Mouse (Mus musculus) thymus, postnatal 4 days (tissue): Measurements from ENCODE around the gene Nlgn2.
A peak's percentile ranks its signal among the peaks of the same experiment; 100 is the strongest.

Experiments
- DNase-seq: peaks from one replicate; pipeline ENCODE4 v3.0.0; 2021

Gene Nlgn2

DNA sequence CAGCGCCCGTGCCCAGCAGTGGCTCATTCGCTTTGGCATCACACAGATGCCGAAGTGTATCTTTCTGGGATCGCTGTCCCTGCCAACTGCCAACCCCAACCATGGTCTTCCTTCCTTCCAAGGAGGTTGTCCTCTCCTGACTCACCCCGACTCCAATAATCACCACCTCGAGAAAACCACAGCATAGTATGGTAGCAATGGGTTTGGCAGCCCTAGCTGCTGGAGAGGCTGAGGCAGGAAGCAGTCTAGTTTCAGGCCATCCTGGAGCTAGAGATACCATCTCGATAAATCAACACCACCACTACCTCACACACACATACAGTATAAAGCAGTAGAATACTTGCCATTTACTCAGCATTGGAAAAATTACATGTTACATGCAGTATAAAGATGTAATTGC, 18.7 kb downstream of the Nlgn2 start:
- DNase-seq, result no peak

DNA sequence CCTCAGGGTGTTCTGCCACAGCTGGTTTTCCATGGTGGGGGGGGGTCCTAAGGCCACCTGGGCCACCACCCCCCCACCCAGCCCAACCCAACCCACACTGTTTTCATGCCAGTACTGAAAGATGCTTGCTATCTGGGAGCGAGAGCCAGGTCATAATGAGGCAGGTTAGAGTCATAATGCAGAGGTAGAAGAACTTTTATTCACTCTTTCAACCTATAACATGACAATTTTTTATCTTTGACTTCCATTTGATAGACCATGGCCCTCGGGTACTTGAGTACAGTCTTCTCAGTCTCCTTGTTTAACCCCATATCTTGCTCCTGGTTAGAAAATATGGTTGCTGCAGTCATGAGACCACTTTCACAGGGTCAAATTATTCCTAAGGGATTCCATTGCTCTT, 19.2 kb downstream of the Nlgn2 start, which contains the start of gene Spem2:
Gene Spem2 (minus strand): TSS at position 101 of the 400 bp plus-strand sequence.
- DNase-seq, result no peak

DNA sequence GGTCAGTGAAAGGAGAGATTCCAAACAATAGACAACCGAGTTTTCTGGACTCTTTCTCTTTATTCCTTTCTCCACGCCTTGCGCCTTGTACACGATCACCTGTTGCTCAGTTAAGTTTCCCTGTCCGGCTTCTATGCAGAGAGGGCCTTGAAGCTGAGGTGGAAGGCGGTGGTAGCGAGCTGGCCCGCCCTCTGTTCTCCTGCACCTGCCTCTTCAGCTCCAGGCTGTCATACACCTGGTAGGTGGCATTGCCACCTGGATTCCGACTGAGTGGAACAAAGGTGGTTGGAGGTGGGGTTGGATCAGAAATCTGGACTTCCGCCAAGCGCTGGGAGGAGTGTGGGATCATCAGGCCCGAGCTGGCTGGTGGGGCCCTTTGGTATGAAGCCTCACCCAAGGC, 21.1 kb downstream of the Nlgn2 start:
- DNase-seq, result no peak

DNA sequence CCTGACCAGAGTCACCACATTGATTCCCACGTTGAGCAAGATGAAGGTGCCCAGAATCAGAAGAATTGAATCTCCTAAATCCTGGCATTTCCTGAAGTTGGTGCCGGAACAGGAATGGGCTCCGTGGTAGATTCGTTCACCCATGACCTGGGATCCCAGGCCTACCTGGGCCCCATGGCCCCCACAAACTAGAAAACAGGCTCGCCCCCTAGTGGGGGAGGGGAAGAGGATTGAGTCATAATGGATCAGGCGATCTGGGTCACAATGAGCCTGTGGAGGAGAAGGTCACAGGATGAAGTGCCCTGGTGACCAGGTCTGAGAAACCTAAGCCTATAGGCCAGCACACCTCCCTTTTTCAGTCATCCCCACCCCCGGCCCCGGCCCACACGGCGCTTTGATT, 22.4 kb downstream of the Nlgn2 start, which contains the start of gene Gm39566:
Gene Gm39566 (minus strand): TSS at position 144 of the 400 bp plus-strand sequence.
- DNase-seq, result peak; percentile 56

DNA sequence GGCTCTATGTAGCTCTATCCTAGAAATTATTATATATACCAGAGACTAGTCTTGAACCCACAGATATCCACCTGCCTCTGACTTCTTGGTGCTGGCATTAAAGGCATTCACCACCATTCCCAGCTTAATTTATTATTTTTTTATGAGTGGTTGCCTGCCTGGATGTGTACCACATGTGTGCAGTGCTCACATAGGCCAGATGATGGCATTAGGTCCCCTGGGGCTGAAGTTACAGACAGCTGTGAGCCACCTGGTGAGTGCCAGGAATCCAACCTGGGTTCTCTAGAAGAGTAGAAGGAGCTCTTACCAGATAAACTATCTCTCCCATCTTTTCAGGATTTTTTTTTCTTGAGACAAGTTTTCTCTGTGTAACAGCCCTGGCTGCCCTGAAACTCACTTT, 27.3 kb downstream of the Nlgn2 start:
- no peak for DNase-seq

DNA sequence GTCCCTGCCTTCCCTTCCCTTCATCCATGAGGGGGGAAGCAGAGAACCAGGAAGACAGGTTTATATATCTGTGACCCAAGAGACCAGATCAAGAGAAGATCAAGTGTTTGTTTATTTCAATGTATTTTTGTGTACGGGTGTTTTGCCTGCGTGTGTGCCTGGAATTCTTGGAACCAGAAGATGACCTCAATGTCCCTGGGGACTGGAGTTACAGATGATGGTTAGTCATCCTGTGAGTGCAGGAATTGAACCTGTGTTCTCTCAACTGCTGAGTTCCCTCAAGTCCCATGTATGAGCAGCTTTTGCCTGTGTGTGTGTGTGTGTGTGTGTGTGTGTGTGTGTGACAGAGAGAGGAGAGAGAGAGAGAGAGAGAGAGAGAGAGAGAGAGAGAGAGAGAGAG, 29.9 kb downstream of the Nlgn2 start:
- no peak for DNase-seq

DNA sequence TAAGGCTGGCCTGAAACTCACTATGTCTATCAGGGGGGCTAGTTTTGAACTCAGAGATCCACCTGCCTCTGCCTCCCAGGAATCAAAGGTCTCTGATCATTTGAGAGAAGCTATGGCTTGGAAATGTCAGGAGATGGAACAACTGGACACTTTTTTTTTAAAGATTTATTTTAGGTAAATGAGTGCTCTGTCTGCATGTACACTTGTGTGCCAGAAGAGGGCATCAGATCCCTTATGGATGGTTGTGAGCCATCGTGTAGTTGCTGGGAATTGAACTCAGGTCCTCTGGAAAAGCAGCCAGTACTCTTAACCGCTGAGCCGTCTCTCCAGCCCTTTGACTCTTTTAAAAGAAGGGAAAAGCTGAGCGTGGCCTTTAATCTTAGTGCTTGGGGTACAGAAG, 31.2 kb downstream of the Nlgn2 start:
- no peak for DNase-seq

DNA sequence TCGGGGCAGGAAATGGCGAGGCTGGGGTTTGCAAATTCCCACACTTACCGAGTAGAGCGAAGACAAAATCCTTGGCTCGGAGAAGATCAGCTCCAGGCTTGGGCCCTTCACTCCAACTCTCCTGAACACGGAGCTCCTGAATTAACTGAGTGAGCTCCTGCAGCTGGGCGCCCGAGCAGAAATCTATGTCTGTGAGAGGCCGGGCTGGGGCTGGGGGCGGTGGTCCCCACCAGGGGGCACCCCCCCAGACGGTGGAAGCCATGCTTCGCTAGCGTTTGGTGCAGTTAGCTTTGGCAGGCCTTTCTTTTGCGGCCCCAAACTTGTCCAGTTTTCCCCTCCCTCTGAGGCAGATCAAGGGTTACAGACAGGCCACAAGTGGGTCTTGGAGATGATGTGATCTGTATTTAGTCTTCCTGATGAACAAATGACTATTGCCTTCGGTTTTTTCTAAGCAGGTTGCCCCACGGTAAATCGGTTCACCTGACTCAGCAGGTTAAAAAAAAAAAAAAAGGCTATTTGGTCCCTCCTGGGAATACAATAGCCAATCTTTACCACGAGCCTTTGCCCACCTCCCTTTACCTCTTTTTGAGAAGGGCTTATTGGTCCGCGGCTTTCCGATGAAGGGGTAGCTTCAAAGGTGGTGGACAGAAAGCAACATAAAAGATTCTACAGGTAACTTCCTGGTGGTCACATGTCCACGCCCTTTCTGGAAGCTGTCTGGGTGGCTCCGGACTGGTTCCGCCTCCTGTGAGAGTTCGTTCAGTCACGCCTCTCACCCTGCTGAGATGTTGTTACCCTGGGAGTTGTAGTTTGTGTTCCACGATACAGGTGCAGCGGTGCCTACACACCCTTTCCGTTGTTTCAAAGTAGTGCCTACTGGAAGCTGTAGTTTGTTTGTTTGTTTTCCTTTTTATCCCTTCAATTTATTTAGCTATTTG, 32.3 kb downstream of the Nlgn2 start, which contains the start of gene Tmem102:
Gene Tmem102 (minus strand): TSS at position 653 of the 938 bp plus-strand sequence.
- peak; percentile 58 for DNase-seq

DNA sequence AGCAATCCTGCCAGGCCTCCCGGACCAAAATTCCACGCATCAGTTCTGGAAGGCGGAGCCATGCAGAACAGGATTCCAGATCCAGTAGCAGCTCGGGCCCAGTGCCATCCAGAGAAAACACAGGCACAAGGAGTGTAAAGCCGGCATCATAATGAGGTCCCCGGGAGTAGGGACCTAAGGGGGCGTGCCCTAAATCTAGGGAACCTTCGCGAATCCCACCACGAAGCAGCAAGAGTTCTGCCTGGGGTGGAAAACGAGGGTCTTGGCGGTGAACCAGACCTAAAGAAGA, 33.0 kb downstream of the Nlgn2 start:
- no peak for DNase-seq

DNA sequence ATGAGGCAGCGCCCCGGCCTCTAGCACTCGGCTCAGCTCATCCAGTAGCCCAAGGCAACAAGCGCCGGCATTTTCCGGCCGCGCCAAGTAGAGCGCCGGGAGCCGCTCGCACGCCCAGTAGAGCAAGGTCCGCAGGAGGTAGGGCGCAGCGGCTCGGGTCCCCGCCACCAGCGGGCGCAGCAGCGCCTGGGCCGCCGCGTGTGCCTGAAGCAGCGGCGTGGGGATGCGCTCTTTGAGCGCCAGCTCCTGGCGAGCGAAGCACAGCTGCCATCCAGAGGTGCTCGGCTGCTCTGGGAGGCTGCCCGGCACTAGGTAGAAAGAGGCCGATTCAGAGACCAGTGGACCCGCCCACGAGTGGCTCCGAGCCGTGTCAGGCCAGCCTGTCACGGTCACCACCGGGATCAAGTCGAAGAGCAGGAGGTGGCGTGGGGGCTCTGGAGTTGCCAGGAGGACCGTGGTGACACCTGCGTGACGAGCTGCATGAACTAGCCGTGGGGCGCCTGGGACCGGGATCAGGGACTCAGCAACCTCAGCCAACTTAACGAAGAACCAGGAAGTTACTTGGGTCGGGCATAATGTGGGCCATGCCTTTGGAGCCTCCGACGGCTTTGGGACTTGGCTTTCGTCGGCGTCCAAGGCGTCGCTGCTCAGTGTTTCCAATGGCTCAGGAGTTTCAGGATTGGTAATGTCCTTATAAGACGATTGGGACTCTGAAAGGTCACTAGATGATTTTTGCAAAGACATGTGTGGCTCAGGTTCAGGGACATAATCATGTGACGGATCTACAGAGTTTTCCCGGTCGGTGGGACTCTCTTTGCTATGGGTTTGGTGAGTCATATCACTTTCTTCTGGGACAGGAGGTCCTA, 33.6 kb downstream of the Nlgn2 start:
- peak; percentile 88 for DNase-seq

DNA sequence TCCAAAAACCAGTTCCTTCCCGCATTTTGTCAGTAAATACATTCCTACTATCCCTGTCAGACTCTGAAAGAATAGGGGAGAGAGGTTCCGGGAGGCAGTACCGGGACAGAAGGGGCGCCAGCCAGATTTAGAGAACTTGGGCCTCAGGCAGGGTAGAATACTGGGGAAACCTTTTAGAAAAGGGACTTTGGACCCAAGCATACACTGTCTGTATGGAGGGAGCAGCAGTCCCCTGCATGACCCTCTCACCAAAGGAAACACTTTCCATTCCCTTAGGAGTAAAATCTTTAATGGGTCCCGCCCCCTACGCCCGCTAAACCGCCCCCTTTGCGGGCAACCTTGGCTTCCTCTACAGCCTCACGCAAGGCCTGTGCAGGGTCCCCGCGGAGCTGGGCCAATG, 34.3 kb downstream of the Nlgn2 start:
- DNase-seq, result no peak

DNA sequence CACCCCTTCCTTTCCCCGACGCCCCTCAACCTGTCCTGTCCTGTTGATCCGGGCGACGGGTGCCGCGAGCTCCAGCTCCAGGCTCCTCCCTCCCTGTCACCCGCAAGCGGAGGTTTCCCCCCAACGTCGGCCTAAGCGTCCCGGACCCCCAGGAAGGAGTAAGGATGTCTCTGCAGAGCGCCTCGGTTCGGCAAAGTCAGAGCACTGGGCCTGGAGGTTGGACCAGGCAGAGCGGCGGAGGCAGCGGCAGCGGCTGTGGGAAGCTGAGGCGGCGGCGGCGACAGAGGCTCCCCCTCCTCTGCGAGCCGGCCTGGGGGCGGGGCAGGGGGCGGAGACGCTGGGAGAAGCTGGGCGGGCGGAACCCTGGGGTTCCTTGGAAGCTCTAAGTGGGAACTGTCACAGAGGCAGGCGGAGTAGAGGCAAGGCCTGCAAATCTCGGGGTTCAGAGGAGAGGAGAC, 34.9 kb downstream of the Nlgn2 start:
- DNase-seq, result peak; percentile 88

DNA sequence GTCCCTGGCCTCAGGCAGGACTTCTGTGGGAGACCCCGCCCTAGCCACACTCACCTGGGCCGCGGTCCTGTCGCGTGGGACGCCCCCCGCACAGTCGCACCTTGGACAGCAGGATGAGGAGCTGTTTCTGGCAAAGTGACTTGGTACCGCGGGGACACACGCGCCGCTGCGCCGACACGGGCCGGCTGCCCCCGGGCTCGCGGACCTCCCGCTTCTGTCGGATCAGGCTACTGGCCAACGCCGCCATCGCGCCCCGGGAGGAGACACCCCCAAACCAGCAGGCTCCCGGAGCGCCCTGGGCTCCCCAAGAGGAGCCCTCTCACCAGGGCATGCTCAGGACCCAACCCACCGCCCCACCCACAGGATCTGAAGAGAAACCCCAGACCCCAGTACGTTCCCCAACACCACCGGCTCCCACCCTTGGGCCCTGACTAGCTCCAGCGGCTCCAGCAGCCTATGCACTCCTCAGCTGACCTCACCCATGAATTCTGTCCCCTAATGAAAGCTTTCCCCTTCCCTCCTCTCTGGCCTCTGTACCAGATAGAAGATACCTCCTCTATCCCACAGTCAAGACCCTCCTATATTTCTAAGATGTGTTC, 36.1 kb downstream of the Nlgn2 start, which contains the start of gene Fgf11:
Gene Fgf11 (minus strand): TSS at position 479 of the 599 bp plus-strand sequence.
- peak; percentile 37 for DNase-seq

DNA sequence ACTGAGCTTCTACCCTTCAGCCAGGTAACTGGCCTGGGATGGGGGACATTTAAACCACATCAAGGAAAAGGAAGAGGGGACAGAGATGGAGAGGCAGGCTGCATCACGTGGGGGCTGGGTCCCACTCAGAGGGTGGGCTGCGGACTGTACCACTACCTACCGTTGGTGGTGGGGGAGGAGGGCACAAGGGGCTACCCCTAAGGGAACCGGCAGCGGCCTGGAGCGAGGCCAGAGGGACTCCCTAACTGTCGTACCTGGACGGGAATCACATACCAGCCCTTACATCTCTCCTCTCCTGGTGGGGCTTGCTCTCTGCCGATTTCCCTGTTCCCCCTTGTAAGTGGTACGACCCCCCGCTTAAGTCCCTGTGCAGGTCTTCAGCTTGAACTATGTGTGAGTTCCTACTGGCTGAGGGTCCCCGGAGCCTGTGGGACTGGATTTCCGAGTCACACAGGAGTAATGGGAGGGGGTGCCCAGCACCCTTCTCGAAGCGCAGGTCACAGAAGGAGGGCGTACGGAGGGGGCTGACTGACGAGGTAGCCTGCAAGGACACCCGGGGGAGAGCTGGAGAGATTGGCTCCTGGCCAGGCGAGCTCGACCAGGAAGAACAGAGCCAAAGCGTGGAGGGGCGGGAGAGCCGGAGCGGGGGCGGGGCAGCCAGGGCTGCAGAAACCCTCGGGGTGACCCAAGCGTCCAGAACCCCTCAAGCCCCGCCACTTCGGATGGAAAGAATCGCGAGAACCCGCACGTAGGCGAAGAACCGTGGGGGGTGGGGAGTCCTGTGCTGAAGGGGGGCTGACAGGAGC, 37.0 kb downstream of the Nlgn2 start:
- DNase-seq, result peak; percentile 37

DNA sequence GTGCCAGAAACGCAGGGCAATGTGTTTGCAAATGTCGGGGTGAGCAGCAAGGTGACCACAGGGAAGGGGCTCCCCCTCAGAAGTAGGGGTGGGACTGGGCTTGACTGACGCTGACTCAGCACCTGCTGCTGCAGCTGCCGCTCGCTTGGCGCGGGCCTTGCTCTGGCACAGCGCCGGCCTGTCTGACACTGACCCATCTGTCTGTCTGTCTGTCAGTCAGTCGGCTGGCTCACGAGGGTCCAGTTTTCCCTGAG, 37.5 kb downstream of the Nlgn2 start:
- peak; percentile 36 for DNase-seq

DNA sequence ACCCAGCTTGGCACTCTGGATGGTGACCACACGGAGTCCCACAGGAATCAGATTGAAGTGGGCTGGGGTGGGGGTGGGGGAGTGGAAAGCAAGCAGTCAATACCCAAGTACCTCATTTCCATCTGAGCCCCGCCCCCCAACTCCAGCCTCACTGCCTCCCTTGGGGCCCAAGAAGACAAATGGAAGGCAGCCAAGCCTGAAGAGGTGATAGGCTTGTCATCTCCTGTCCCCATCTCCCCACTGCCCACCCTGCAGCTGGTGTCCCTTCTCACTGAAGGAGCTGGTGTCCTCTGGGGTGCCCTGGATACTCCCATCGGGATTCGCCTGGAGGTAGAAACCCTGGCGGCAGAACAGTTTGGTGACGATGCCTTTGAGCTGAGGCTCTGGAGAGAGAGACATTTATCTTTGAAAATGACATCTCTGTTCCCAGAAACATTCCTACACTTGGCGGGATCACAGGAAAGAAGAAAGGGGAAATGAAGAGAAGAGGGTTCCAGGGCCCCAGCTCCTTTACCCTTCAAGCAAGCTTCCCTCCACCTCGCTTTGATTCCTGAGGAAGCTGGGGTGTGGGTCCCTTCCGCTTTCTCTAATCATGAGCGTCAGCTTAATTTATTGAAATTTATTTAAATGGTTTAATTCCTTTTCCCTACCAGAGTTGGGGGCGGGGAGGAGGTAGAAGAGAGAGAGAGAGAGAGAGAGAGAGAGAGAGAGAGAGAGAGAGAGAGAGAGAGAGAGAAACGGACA, 38.0 kb downstream of the Nlgn2 start:
- DNase-seq, result peak; percentile 29

DNA sequence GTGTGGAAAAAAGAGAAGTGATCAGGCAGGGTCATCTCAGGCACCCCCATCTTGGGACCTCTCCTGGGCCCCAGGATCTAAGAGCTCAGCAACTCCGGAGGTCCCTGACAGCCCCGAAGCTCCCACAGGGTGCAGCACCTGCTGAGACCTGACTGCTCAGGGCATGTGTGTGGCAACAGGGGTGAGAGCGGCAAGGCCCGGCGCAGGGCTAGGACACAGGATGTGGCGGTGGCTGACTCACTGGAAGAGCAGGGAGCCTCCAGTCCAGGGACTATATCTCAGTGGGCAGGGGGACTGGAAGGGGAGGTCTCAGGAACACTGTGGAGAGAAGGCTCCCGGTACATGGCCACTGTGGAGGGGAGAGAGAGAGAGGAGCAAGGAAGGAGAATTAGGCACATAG, 39.7 kb downstream of the Nlgn2 start:
- DNase-seq, result peak; percentile 19

DNA sequence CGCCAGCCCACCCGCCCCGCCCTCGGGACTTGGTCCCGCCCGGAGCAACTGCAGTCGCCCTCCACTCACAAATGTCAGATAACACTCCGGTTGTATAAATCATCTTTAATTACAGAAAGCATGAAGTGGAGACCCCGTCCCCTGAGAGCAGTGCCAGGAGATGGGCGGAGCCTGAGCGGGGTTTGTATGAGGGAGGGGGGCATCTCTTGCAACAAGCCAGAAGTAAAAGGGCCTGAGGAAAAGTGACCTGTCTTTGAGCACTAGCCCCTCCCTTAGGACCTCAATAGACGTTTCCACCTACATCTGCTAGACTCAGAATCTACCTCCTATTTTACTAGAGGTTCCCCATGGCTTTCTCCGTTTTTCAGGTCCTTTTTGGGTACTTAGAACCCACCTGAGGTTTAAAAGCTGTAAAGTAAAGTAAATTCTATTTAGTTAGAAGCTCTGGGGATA, 41.6 kb downstream of the Nlgn2 start:
- peak; percentile 63 for DNase-seq

DNA sequence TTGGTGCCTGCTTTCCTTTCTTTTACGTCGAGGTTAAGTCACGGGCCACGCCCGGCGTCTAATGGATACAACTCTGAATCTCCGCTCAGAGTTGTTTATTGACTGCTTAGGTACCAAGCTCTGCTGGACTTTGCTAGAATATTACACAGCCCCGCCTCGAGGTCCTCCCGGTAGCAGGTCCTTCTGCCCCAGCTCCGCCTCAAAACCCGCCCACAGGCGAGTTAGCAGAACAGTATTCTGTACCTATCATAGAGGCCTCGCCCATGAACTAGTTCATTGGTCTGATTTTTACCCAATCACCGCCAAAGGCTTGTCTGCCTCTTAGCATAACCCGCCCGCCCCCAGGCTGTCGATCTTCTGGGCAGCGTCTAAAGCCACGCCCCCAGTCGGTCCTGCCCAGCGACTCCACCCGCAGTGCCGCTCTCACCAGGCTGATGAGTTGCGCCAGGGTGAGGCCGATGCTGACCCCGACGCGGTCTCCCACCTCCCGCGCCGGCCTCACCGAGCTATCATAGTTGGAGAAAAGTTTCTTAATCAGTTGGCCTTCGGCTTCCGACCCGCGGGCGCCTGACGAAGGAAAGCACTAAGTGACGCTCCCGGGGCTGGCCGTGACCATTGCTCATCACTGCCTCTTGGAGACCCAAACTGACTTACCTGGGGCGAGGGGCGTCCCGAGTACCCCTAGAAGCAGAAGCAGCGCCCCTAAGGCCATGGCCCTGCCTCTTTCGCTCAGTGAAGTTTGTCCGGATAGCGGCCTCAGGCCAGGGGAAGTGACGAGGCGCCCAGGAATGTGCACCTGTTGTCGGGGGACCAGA, 42.2 kb downstream of the Nlgn2 start, which contains the start of gene Chrnb1:
Gene Chrnb1 (minus strand): TSS at position 776 of the 815 bp plus-strand sequence.
- DNase-seq, result peak; percentile 92

DNA sequence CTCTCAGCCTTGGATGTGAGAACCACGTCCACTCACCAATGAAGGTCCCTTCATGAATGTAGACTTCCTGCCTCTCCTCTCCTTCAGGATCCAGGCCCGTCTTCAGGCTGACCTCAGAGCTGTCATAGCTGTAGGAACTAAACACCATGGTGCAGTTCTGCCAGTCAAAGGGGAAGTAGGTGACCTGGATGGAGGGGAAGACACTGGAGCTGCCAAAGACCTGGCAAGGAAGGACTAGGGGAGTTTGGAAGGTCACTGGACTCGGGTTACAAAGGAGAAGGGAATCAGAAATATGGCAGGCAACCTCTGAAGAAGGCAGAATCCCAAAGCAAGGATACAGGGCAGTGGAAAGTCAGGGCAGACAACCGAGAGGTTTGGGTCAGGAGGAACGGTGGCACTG, 44.2 kb downstream of the Nlgn2 start:
- no peak for DNase-seq

DNA sequence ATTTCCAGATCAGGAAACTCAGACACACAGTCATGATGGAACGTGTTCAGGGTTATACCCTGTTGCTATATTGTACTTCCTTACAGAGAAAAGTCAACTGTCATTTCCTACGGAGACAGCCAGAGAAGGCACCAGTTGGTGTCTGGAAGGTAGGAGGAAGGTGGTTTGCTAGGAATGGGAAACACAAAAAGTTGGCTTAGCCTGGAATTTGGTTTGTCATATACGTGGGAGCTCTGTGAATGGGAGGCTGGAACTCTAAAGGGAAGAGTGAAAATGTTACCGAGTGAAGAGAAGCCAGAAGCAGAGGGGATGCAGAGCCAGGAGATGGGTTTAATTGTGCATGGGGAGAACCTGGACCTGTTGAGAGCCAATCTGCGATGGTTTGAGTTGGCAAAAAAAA, 46.2 kb downstream of the Nlgn2 start:
- DNase-seq, result no peak
